Mouse (Mus musculus): Measurements from ENCODE around the gene Rsad2.

DNA sequence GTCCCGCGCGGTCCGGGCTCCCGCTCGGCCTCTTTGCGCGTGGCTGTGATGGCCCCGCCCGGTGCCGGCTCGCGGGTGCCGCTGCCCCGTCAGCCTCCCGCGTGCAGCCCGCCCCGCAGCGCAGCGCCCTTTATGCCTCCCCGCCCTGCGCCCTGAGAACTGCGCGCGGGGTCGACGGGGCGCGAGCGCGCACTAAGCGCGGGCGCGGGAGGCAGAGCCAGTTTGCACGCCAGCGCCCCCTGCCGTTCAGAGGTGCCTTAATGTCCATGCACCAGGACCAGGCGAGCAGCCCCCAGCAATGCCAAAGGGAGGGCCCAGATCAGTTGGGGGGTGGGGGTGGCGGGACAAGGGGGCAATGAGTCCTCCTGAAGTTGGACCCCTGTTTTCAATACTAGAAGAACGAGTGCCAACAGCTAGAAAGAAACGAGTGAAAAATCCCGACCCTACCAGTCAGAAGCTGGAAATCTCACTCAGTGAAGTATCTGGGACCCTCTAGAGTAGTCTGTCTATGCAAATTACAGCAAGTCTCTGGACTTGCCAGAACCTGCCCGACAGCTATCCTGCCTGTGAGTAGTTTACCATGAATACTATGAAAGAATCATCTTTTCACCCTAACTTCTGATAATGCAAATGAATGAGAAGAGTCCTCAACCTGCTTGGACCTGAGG, 41.0 kb downstream of the Rsad2 start, which contains the start of gene Rnf144a:
- TF ChIP-seq CTCF (IDR thresholded peaks at IDR 0.05; ENCODE audit: control insufficient read depth, insufficient read depth, insufficient read length) (no peak), USF1 (IDR thresholded peaks at IDR 0.05; ENCODE audit: low read depth) (no peak), MAX (IDR thresholded peaks at IDR 0.05) (no peak), MYOD1 (IDR thresholded peaks at IDR 0.05; ENCODE audit: control insufficient read depth, insufficient read length, low read depth) (no peak), CEBPB (IDR thresholded peaks at IDR 0.05; ENCODE audit: low read depth) (no peak)

All from C2C12 (cell line).